Mouse (Mus musculus): ENCODE data around the gene Olfr1423. TPM values are rescaled to one million over a fixed set of nuclear protein-coding genes. Genes with fewer than 3 reads are reported as not detected.

Olfr1423 gene
- total and polyA plus RNA-seq, 2 experiments, result not detected

DNA sequence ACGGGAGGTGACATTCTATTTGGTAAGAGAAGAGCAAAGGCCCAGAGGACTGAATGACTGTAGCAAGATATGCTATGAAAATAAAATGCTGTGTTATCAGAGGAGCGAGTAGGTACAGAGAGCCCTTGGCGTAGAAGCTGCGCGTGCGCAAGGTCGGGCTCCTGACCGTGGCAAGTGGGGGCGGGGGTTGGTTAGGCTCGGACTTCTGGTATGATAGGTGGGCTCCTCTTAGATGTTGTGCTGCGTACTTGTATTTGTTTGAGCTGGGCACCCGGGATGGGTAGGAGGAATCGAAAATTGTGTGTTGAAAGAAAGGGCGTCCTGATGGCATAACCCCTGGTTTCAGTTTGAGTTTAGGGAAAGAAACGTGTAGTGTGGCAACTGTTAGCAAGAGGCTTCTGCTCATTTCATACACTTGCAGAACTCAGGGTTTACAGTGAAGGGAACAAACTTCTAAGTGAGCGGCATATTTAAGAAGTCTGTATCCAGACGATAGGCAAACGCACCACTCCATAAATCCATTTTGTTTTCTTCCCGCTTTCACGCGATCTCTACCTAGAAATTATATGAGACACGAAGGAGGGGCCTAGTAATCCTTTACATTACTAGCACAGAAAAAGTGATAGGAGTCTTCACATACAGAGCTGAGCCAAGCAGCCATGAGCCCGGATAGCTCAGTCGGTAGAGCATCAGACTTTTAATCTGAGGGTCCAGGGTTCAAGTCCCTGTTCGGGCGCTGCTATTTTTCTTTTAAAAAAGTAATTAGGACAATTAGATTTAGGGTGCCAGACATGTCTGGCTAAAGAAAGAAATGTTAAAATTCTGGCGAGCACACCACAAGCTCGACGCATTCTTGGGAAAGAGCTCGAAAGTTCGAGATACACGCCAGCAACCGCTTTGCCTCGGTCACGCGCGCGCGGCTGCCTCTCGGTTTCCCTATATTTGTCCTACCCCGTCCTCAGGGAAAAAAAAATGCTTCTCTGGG lies 35.4 kb downstream of the Olfr1423 start:
- Histone ChIP-seq H3K36me3 (ENCODE audit: control insufficient read depth, insufficient read depth, low read length) (no peaks in the 10 kb centered on the region), H3K4me3 (ENCODE audit: insufficient read depth, low read depth, low read length) (peak overlapping the region; percentile 88), H3K27me3 (ENCODE audit: control insufficient read depth, insufficient read depth, low read length) (no peaks in the 10 kb centered on the region), H3K27ac (replicated peaks; ENCODE audit: insufficient read depth, low read depth, low read length) (peak overlapping the region; percentile 94), H3K79me2 (ENCODE audit: control insufficient read depth, insufficient read depth, low read length) (no peaks in the 10 kb centered on the region), H3K4me1 (ENCODE audit: control insufficient read depth, insufficient read depth, low read length) (peaks cover 11% of the 10 kb centered on the region), H3K9ac (ENCODE audit: low read depth, low read length) (peak overlapping the region; percentile 88)
- peak; percentile 78 for DNase-seq (ENCODE audit: extremely low read depth, low read depth, low spot score)
- TF ChIP-seq POLR2A (IDR thresholded peaks at IDR 0.05; ENCODE audit: extremely low read depth, insufficient read depth, low read length), result no peak
- no peak for TF ChIP-seq CTCF (IDR thresholded peaks at IDR 0.05; ENCODE audit: low read depth, low read length)
- under 1% methylated on average over 41 of the region's 41 CpGs for WGBS

DNA sequence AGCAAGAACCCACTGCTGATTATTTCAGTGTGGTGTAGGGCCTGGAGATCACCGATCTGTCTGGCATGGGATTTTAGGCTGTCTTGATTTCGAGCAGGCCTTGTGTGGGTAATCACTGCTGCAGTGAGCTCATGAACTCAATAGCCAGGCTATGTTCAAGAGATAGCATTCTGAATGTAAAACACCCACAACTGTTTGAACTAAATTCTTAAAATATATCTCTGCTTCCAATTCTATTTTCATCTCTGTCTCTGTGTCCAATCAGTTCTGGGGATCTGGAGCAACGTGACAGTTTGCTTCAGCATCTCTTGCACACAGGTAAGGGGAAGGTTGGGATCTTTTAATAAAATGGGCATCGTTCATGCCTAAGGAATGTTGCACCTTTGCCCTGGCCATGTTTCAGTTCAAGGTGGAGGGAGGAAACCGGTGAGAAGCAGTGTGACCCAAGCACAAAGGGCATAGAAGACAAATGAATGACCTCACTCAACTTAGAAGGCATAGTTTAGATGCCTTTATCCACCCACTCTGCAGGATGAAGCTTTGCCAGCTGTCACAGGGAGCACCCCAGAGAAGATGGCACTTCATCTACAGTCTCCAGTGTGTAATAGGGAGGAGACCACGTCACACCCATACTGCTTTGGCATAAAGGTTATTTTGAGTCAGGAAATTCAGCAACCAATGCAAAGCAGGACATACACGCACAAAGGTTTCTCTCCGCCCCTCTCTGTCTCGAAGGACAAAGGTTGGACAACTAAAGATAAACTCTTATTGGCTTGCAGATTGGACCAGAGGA lies 36.7 kb downstream of the Olfr1423 start:
- Histone ChIP-seq H3K79me2 (ENCODE audit: control insufficient read depth, insufficient read depth, low read length) (no peaks in the 10 kb centered on the region), H3K4me1 (ENCODE audit: control insufficient read depth, insufficient read depth, low read length) (peaks cover 11% of the 10 kb centered on the region), H3K27me3 (ENCODE audit: control insufficient read depth, insufficient read depth, low read length) (no peaks in the 10 kb centered on the region), H3K27ac (replicated peaks; ENCODE audit: insufficient read depth, low read depth, low read length) (no peak overlapping the region), H3K36me3 (ENCODE audit: control insufficient read depth, insufficient read depth, low read length) (no peaks in the 10 kb centered on the region), H3K4me3 (ENCODE audit: insufficient read depth, low read depth, low read length) (no peak overlapping the region), H3K9ac (ENCODE audit: low read depth, low read length) (no peak overlapping the region)
- peak; percentile 37 for DNase-seq (ENCODE audit: extremely low read depth, low read depth, low spot score)
- WGBS, result 46% methylated on average over 9 of the region's 9 CpGs
- no peak for TF ChIP-seq POLR2A (IDR thresholded peaks at IDR 0.05; ENCODE audit: extremely low read depth, insufficient read depth, low read length)
- no peak for TF ChIP-seq CTCF (IDR thresholded peaks at IDR 0.05; ENCODE audit: low read depth, low read length)

GRCm38 (mm10) chr19:12003568-12003967 lies 37.5 kb downstream of the Olfr1423 start:
- no peaks in the 10 kb centered on the region for H3K79me2 ChIP-seq (ENCODE audit: control insufficient read depth, insufficient read depth, low read length)
- H3K4me1 ChIP-seq (ENCODE audit: control insufficient read depth, insufficient read depth, low read length), result peaks cover 11% of the 10 kb centered on the region
- 98% methylated on average over 2 of the region's 2 CpGs for WGBS
- H3K9ac ChIP-seq (ENCODE audit: low read depth, low read length), result no peak overlapping the region
- no peak for DNase-seq (ENCODE audit: extremely low read depth, low read depth, low spot score)
- H3K27ac ChIP-seq (replicated peaks; ENCODE audit: insufficient read depth, low read depth, low read length), result no peak overlapping the region
- TF ChIP-seq CTCF (IDR thresholded peaks at IDR 0.05; ENCODE audit: low read depth, low read length), result no peak
- TF ChIP-seq POLR2A (IDR thresholded peaks at IDR 0.05; ENCODE audit: extremely low read depth, insufficient read depth, low read length), result no peak
- H3K36me3 ChIP-seq (ENCODE audit: control insufficient read depth, insufficient read depth, low read length), result no peaks in the 10 kb centered on the region
- no peak overlapping the region for H3K4me3 ChIP-seq (ENCODE audit: insufficient read depth, low read depth, low read length)
- H3K27me3 ChIP-seq (ENCODE audit: control insufficient read depth, insufficient read depth, low read length), result no peaks in the 10 kb centered on the region

DNA sequence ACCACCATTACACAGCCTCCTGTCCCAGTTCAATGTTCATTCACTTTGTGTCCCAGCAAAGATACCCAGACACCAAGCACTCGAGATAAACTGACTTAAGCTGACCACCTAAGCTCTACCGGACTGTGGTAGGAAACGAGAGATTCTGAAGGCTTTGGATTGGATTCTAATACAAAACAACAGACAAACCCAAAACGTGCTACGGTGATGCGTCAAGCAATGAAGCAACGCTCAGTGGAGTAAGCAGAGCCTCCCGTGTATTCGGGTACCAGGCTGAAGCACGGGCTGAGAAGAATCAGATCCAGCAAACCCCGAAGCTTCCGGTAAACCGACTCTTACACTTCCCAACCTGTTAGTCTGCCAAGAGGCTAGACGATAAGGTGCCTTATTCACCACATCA lies 38.3 kb downstream of the Olfr1423 start:
- TF ChIP-seq POLR2A (IDR thresholded peaks at IDR 0.05; ENCODE audit: extremely low read depth, insufficient read depth, low read length) (no peak), CTCF (IDR thresholded peaks at IDR 0.05; ENCODE audit: low read depth, low read length) (no peak)
- no peak overlapping the region for H3K9ac ChIP-seq (ENCODE audit: low read depth, low read length)
- H3K79me2 ChIP-seq (ENCODE audit: control insufficient read depth, insufficient read depth, low read length), result no peaks in the 10 kb centered on the region
- H3K27ac ChIP-seq (replicated peaks; ENCODE audit: insufficient read depth, low read depth, low read length), result no peak overlapping the region
- peaks cover 11% of the 10 kb centered on the region for H3K4me1 ChIP-seq (ENCODE audit: control insufficient read depth, insufficient read depth, low read length)
- no peak for DNase-seq (ENCODE audit: extremely low read depth, low read depth, low spot score)
- no peak overlapping the region for H3K4me3 ChIP-seq (ENCODE audit: insufficient read depth, low read depth, low read length)
- no peaks in the 10 kb centered on the region for H3K27me3 ChIP-seq (ENCODE audit: control insufficient read depth, insufficient read depth, low read length)
- WGBS, result 67% methylated on average over 14 of the region's 14 CpGs
- no peaks in the 10 kb centered on the region for H3K36me3 ChIP-seq (ENCODE audit: control insufficient read depth, insufficient read depth, low read length)

- Histone ChIP-seq H3K9ac (ENCODE audit: low read depth, low read length) (no peak overlapping the region), H3K4me1 (ENCODE audit: control insufficient read depth, insufficient read depth, low read length) (peaks cover 10% of the 10 kb centered on the region), H3K79me2 (ENCODE audit: control insufficient read depth, insufficient read depth, low read length) (no peaks in the 10 kb centered on the region), H3K36me3 (ENCODE audit: control insufficient read depth, insufficient read depth, low read length) (no peaks in the 10 kb centered on the region), H3K27ac (replicated peaks; ENCODE audit: insufficient read depth, low read depth, low read length) (no peak overlapping the region), H3K4me3 (ENCODE audit: insufficient read depth, low read depth, low read length) (no peak overlapping the region), H3K27me3 (ENCODE audit: control insufficient read depth, insufficient read depth, low read length) (no peaks in the 10 kb centered on the region)
- DNase-seq (ENCODE audit: extremely low read depth, low read depth, low spot score), result peak; percentile 90
- 4% methylated on average over 11 of the region's 11 CpGs for WGBS
- no peak for TF ChIP-seq CTCF (IDR thresholded peaks at IDR 0.05; ENCODE audit: low read depth, low read length)
- no peak for TF ChIP-seq POLR2A (IDR thresholded peaks at IDR 0.05; ENCODE audit: extremely low read depth, insufficient read depth, low read length)
Measured at GRCm38 (mm10) chr19:12002125-12002524, 39.0 kb downstream of the Olfr1423 start.
